Mouse (Mus musculus): Measurements from ENCODE around the gene Cenpv.

GRCm38 (mm10) chr11:62565747-62566146 is 26.7 kb upstream of the Cenpv start:
- TF ChIP-seq CTCF (IDR thresholded peaks at IDR 0.05; ENCODE audit: low read depth, low read length), result no peak
- TF ChIP-seq POLR2A (IDR thresholded peaks at IDR 0.05; ENCODE audit: borderline replicate concordance, low read depth, low read length), result no peak

Measured in bone marrow macrophage, adult 2 months (primary cell).